9 mouse cellular contexts compared by ENCODE assay signal in genomic region chr7:143106672-143107465, GRCm38 (mm10). TPM values are rescaled to one million over a fixed set of nuclear protein-coding genes. Genes with fewer than 3 reads are reported as not detected.
A peak's percentile ranks its signal among the peaks of the same experiment; 100 is the strongest.
DNase-seq lines count a peak whose midpoint lies in the region; ATAC-seq lines count a peak whose summit lies in the region.
"Had no signal": no experiment of that assay in that cellular context is flagged by ENCODE, and none has a peak within 500 bp of the region (broad histone marks: within the 10 kb centered on the region; RNA-seq: fewer than 3 reads in every experiment).

No protein-coding gene starts in this region.

- H3K9ac ChIP-seq in forebrain, embryonic 16.5 days (replicated peaks; ENCODE audit: low read depth, low read length): no peak overlapping the region

- peak; percentile 28 for DNase-seq in gastrocnemius, postnatal 10 days
- DNase-seq in gastrocnemius, adult 18-20 months (ENCODE audit: low spot score): no peak
- peak; percentile 81 for DNase-seq in kidney, adult 11 months
- peak; percentile 85 to 89 for DNase-seq in lung, adult 18-20 months
- DNase-seq in ovary, postnatal 36 days (ENCODE audit: low spot score): peak; percentile 71
- no peak for DNase-seq in adipocyte (ENCODE audit: low spot score)

- H3K4me1 ChIP-seq in forebrain, embryonic 16.5 days (replicated peaks; ENCODE audit: control insufficient read depth, insufficient read depth, low read length): peaks cover 7% of the 10 kb centered on the region

- no peak overlapping the region for H3K27ac ChIP-seq in forebrain, embryonic 16.5 days (ENCODE audit: low read length)

- peak overlapping the region; percentile 50 for H3K4me2 ChIP-seq in forebrain, embryonic 16.5 days (ENCODE audit: low read length)

- 8% methylated on average over 56 of the region's 57 CpGs for WGBS in forebrain, embryonic 16.5 days

- no peaks in the 10 kb centered on the region for H3K9me3 ChIP-seq in forebrain, embryonic 16.5 days (ENCODE audit: control insufficient read depth, low read length)

- no peak for ATAC-seq in forebrain, embryonic 16.5 days
- ATAC-seq in inflammation-experienced regulatory T-cells, adult 6 months: no peak

- no peaks in the 10 kb centered on the region for H3K36me3 ChIP-seq in forebrain, embryonic 16.5 days (ENCODE audit: control insufficient read depth, insufficient read depth)

- H3K4me3 ChIP-seq in forebrain, embryonic 16.5 days (replicated peaks; ENCODE audit: low read length): peak overlapping the region; percentile 33

- H3K27me3 ChIP-seq in forebrain, embryonic 16.5 days (replicated peaks; ENCODE audit: control insufficient read depth, insufficient read depth, low read length): peaks cover 47% of the 10 kb centered on the region

RNA-seq across cellular contexts. Expression of gene Kcnq1, which starts 0.7 kb away (rescaled TPM):
- total RNA-seq in gastrocnemius, postnatal 10 days (2021): 1 to 10 TPM; 1.6 to 1.9 TPM
- total RNA-seq in gastrocnemius, adult 18-20 months (2021): under 1 TPM; 0.50 to 0.57 TPM
- polyA plus RNA-seq in forebrain, embryonic 16.5 days (2015; fragmentation: Nextera tagmentation; extraction: Ambion mirVana): 1.0 and 1.1 TPM in 2 replicates
- polyA plus RNA-seq in inflammation-experienced regulatory T-cells, adult 6 months (2017; shearing (Covaris generic)): under 1 TPM in 2 of 3 experiments, not detected in 1; 0.19 to 0.42 TPM
- polyA plus RNA-seq: C2C12 had no signal

RNA-seq across cellular contexts. Expression of gene Trpm5, which starts 12.4 kb away (rescaled TPM):
- 1 to 10 TPM; 1.2 to 2.8 TPM for total RNA-seq in gastrocnemius, postnatal 10 days (2021)
- total RNA-seq in gastrocnemius, adult 18-20 months (2021): not detected
- polyA plus RNA-seq in forebrain, embryonic 16.5 days (2015; fragmentation: Nextera tagmentation; extraction: Ambion mirVana): 1.1 and 1.2 TPM in 2 replicates
- under 1 TPM in 1 of 3 experiments, not detected in 2; 0.68 TPM for polyA plus RNA-seq in inflammation-experienced regulatory T-cells, adult 6 months (2017; shearing (Covaris generic))

RNA-seq across cellular contexts. Expression of gene Tssc4, which starts 37.8 kb away (rescaled TPM):
- 10 to 100 TPM; 14.3 to 16.9 TPM for total RNA-seq in gastrocnemius, postnatal 10 days (2021)
- total RNA-seq in gastrocnemius, adult 18-20 months (2021): 1 to 10 TPM; 6.7 to 8.0 TPM
- 99.7 and 109 TPM in 2 replicates for polyA plus RNA-seq in forebrain, embryonic 16.5 days (2015; fragmentation: Nextera tagmentation; extraction: Ambion mirVana)
- polyA plus RNA-seq in inflammation-experienced regulatory T-cells, adult 6 months (2017; shearing (Covaris generic)): 10 to 100 TPM; 35.5 to 40.4 (median 37.4) TPM

RNA-seq across cellular contexts. Expression of gene Cd81, which starts 54.3 kb away (rescaled TPM):
- 100 to 1,000 TPM; 236 to 268 TPM for total RNA-seq in gastrocnemius, postnatal 10 days (2021)
- 100 to 1,000 TPM in 1 of 2 experiments, 10 to 100 TPM in 1; 97.2 to 115 TPM for total RNA-seq in gastrocnemius, adult 18-20 months (2021)
- polyA plus RNA-seq in forebrain, embryonic 16.5 days (2015; fragmentation: Nextera tagmentation; extraction: Ambion mirVana): 319 and 342 TPM in 2 replicates
- polyA plus RNA-seq in inflammation-experienced regulatory T-cells, adult 6 months (2017; shearing (Covaris generic)): 100 to 1,000 TPM; 237 to 292 (median 262) TPM

Comparison
In these comparisons a context has a peak if more than half of its experiments do, and no peak if none do; other contexts are left out.
1. DNase-seq: peak in gastrocnemius, postnatal 10 days (single experiment), kidney, adult 11 months (single experiment), lung, adult 18-20 months (2 of 2) and ovary, postnatal 36 days (single experiment); none in gastrocnemius, adult 18-20 months (single experiment) and adipocyte (single experiment).